Comparison of ENCODE assay signal across 18 mouse cellular contexts in the genomic region with DNA sequence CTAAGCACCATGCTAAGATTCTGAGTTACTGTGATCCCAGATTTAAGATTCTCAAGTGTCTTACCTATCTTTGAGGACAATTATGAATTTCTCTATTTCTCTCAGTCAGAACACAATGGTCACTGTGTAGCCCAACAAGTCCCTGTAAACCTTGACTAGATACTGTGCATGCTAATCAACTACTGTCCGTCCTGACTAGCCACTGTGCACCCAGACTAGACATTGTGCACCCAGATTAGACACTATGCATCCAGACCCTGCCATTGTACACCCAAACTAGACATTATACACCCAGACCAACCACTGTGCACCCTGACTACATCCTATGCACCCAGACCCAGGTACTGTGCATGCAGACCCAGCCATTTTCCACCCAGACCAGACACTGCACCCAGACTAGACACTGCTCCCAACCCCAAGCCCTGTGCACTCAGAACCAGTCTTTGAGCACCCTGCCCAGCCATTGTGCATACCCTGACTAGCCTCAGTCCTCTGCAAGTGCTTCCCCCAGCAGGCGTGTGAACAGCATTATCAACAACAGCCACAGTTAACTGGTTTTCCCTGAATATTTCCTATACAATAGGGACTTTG.
DNase-seq lines count a peak whose midpoint lies in the region; ATAC-seq and TF ChIP-seq lines count a peak whose summit lies in the region.
"Had no signal": no experiment of that assay in that cellular context is flagged by ENCODE, and none has a peak within 500 bp of the region (broad histone marks: within the 10 kb centered on the region; RNA-seq: fewer than 3 reads in every experiment).

No protein-coding gene starts in this region.

- no peak for DNase-seq in forebrain, embryonic 11.5 days (ENCODE audit: low spot score)
- DNase-seq in kidney, postnatal 25 days, result no peak
- no peak for DNase-seq in midbrain, embryonic 11.5 days (ENCODE audit: low spot score, missing footprints)
- DNase-seq in midbrain, embryonic 14.5 days, result no peak
- DNase-seq in hindbrain, postnatal 0 days (ENCODE audit: low spot score), result no peak
- no peak for DNase-seq in heart, postnatal 10 days
- DNase-seq: gastrocnemius, postnatal 25 days; heart, adult 2 months; heart, postnatal 36 days; layer of hippocampus, adult 9-11 months; liver; right cerebral cortex, postnatal 14 days had no signal

- WGBS in forebrain, embryonic 13.5 days, result 80% methylated on average over 2 of the region's 2 CpGs
- WGBS in forebrain, embryonic 11.5 days, result 78% methylated on average over 2 of the region's 2 CpGs
- WGBS in kidney, embryonic 16.5 days, result 81% methylated on average over 2 of the region's 2 CpGs
- 78% methylated on average over 2 of the region's 2 CpGs for WGBS in midbrain, embryonic 11.5 days
- 82% methylated on average over 2 of the region's 2 CpGs for WGBS in midbrain, embryonic 14.5 days
- WGBS in hindbrain, postnatal 0 days, result 89% methylated on average over 2 of the region's 2 CpGs

- ATAC-seq in forebrain, embryonic 13.5 days, result peak; percentile 36; the same call in 1 of the 2 replicates
- ATAC-seq in forebrain, embryonic 11.5 days (replicated peaks; ENCODE audit: low FRiP score), result no peak
- ATAC-seq in kidney, embryonic 16.5 days (ENCODE audit: low FRiP score, low TSS enrichment), result peak; percentile 53; the same call in 1 of the 2 replicates
- peak; percentile 51 for ATAC-seq in midbrain, embryonic 11.5 days (ENCODE audit: low FRiP score)
- ATAC-seq in midbrain, embryonic 14.5 days (ENCODE audit: low FRiP score, low TSS enrichment), result no peak
- peak; percentile 32; the same call in 1 of the 2 replicates for ATAC-seq in hindbrain, postnatal 0 days

- no peaks in the 10 kb centered on the region for H3K27me3 ChIP-seq in forebrain, embryonic 13.5 days
- no peaks in the 10 kb centered on the region for H3K27me3 ChIP-seq in forebrain, embryonic 11.5 days (ENCODE audit: control insufficient read depth, insufficient read depth, low read length)
- no peaks in the 10 kb centered on the region for H3K27me3 ChIP-seq in kidney, embryonic 16.5 days (ENCODE audit: insufficient read depth, low read length)
- no peaks in the 10 kb centered on the region for H3K27me3 ChIP-seq in midbrain, embryonic 11.5 days (ENCODE audit: control insufficient read depth, insufficient read depth, low read length)
- H3K27me3 ChIP-seq in midbrain, embryonic 14.5 days (ENCODE audit: control insufficient read depth, insufficient read depth, low read length), result no peaks in the 10 kb centered on the region
- no peaks in the 10 kb centered on the region for H3K27me3 ChIP-seq in hindbrain, postnatal 0 days (ENCODE audit: insufficient read depth, low read length)
- H3K27me3 ChIP-seq: embryonic facial prominence, embryonic 15.5 days; heart, embryonic 13.5 days; liver, embryonic 15.5 days had no signal

- H3K4me3 ChIP-seq in forebrain, embryonic 13.5 days, result no peak overlapping the region
- H3K4me3 ChIP-seq in forebrain, embryonic 11.5 days (ENCODE audit: low read depth, low read length), result no peak overlapping the region
- no peak overlapping the region for H3K4me3 ChIP-seq in kidney, embryonic 16.5 days (ENCODE audit: low read length)
- no peak overlapping the region for H3K4me3 ChIP-seq in midbrain, embryonic 11.5 days (ENCODE audit: low read depth, low read length)
- H3K4me3 ChIP-seq in midbrain, embryonic 14.5 days (replicated peaks; ENCODE audit: low read depth, low read length), result no peak overlapping the region
- H3K4me3 ChIP-seq in hindbrain, postnatal 0 days (ENCODE audit: low read length), result no peak overlapping the region
- H3K4me3 ChIP-seq: embryonic facial prominence, embryonic 15.5 days; heart, adult 2 months; heart, embryonic 13.5 days; left cerebral cortex, adult 2 months; liver, embryonic 15.5 days had no signal

- no peak for TF ChIP-seq CTCF in hindbrain, postnatal 0 days (IDR thresholded peaks at IDR 0.05; ENCODE audit: low read depth)

- H3K4me1 ChIP-seq in forebrain, embryonic 13.5 days, result no peaks in the 10 kb centered on the region
- H3K4me1 ChIP-seq in forebrain, embryonic 11.5 days (replicated peaks; ENCODE audit: control insufficient read depth, insufficient read depth, low read length), result no peaks in the 10 kb centered on the region
- peaks cover 9% of the 10 kb centered on the region for H3K4me1 ChIP-seq in kidney, embryonic 16.5 days (ENCODE audit: insufficient read depth, low read length)
- H3K4me1 ChIP-seq in midbrain, embryonic 11.5 days (ENCODE audit: control insufficient read depth, insufficient read depth, low read length), result no peaks in the 10 kb centered on the region
- H3K4me1 ChIP-seq in midbrain, embryonic 14.5 days (ENCODE audit: control insufficient read depth, insufficient read depth, low read length), result no peaks in the 10 kb centered on the region
- no peaks in the 10 kb centered on the region for H3K4me1 ChIP-seq in hindbrain, postnatal 0 days (ENCODE audit: insufficient read depth, low read length)
- H3K4me1 ChIP-seq: heart, embryonic 13.5 days; liver, embryonic 15.5 days had no signal

- H3K9me3 ChIP-seq in forebrain, embryonic 13.5 days (replicated peaks), result no peaks in the 10 kb centered on the region
- H3K9me3 ChIP-seq in forebrain, embryonic 11.5 days (ENCODE audit: control insufficient read depth, low read length), result no peaks in the 10 kb centered on the region
- H3K9me3 ChIP-seq in kidney, embryonic 16.5 days (ENCODE audit: low read length), result no peaks in the 10 kb centered on the region
- H3K9me3 ChIP-seq in midbrain, embryonic 11.5 days (ENCODE audit: control insufficient read depth, low read length), result no peaks in the 10 kb centered on the region
- no peaks in the 10 kb centered on the region for H3K9me3 ChIP-seq in midbrain, embryonic 14.5 days (ENCODE audit: control insufficient read depth, low read length)
- H3K9me3 ChIP-seq in hindbrain, postnatal 0 days (ENCODE audit: low read length), result no peaks in the 10 kb centered on the region
- H3K9me3 ChIP-seq: embryonic facial prominence, embryonic 15.5 days; heart, embryonic 13.5 days; liver, embryonic 15.5 days had no signal

- H3K4me2 ChIP-seq in forebrain, embryonic 13.5 days, result no peak overlapping the region
- H3K4me2 ChIP-seq in forebrain, embryonic 11.5 days (ENCODE audit: low read depth, low read length, severe bottlenecking), result no peak overlapping the region
- H3K4me2 ChIP-seq in kidney, embryonic 16.5 days (replicated peaks; ENCODE audit: low read depth, low read length), result no peak overlapping the region
- H3K4me2 ChIP-seq in midbrain, embryonic 11.5 days, result no peak overlapping the region
- H3K4me2 ChIP-seq in midbrain, embryonic 14.5 days (ENCODE audit: low read length), result no peak overlapping the region
- no peak overlapping the region for H3K4me2 ChIP-seq in hindbrain, postnatal 0 days (ENCODE audit: low read depth, low read length)
- H3K4me2 ChIP-seq: embryonic facial prominence, embryonic 15.5 days; liver, embryonic 15.5 days had no signal

- intact Hi-C loops in heart, postnatal 10 days (cut with DNase I), result loop anchor here (1.0 to 5.0 kb wide), 3 partner anchors 300 to 610 kb away; no protein-coding TSS in a partner anchor

- H3K36me3 ChIP-seq in forebrain, embryonic 13.5 days (ENCODE audit: poor library complexity, severe bottlenecking), result no peaks in the 10 kb centered on the region
- H3K36me3 ChIP-seq in forebrain, embryonic 11.5 days (ENCODE audit: control insufficient read depth, insufficient read depth, low read length), result no peaks in the 10 kb centered on the region
- no peaks in the 10 kb centered on the region for H3K36me3 ChIP-seq in kidney, embryonic 16.5 days (ENCODE audit: insufficient read depth, low read length)
- H3K36me3 ChIP-seq in midbrain, embryonic 11.5 days (ENCODE audit: control insufficient read depth, insufficient read depth, low read length), result no peaks in the 10 kb centered on the region
- no peaks in the 10 kb centered on the region for H3K36me3 ChIP-seq in midbrain, embryonic 14.5 days (ENCODE audit: control insufficient read depth, insufficient read depth, low read length)
- H3K36me3 ChIP-seq in hindbrain, postnatal 0 days (ENCODE audit: insufficient read depth, low read length), result no peaks in the 10 kb centered on the region
- H3K36me3 ChIP-seq: embryonic facial prominence, embryonic 15.5 days; heart, embryonic 13.5 days; liver, embryonic 15.5 days had no signal

- no peak overlapping the region for H3K27ac ChIP-seq in forebrain, embryonic 13.5 days
- H3K27ac ChIP-seq in forebrain, embryonic 11.5 days (ENCODE audit: low read depth, low read length), result no peak overlapping the region
- H3K27ac ChIP-seq in kidney, embryonic 16.5 days (ENCODE audit: low read length), result no peak overlapping the region
- H3K27ac ChIP-seq in midbrain, embryonic 11.5 days (ENCODE audit: low read depth, low read length), result no peak overlapping the region
- H3K27ac ChIP-seq in midbrain, embryonic 14.5 days (replicated peaks; ENCODE audit: low read depth, low read length), result no peak overlapping the region
- H3K27ac ChIP-seq in hindbrain, postnatal 0 days, result no peak overlapping the region
- H3K27ac ChIP-seq: embryonic facial prominence, embryonic 15.5 days; heart, adult 2 months; heart, embryonic 13.5 days; left cerebral cortex, adult 2 months; liver, embryonic 15.5 days had no signal

- no peak overlapping the region for H3K9ac ChIP-seq in forebrain, embryonic 13.5 days
- H3K9ac ChIP-seq in forebrain, embryonic 11.5 days (ENCODE audit: low read length), result no peak overlapping the region
- no peak overlapping the region for H3K9ac ChIP-seq in kidney, embryonic 16.5 days (replicated peaks; ENCODE audit: low read length)
- H3K9ac ChIP-seq in midbrain, embryonic 11.5 days (ENCODE audit: low read length), result no peak overlapping the region
- no peak overlapping the region for H3K9ac ChIP-seq in midbrain, embryonic 14.5 days (replicated peaks; ENCODE audit: low read length)
- no peak overlapping the region for H3K9ac ChIP-seq in hindbrain, postnatal 0 days (replicated peaks; ENCODE audit: low read length)
- H3K9ac ChIP-seq: embryonic facial prominence, embryonic 15.5 days; heart, embryonic 13.5 days; liver, embryonic 15.5 days had no signal

Comparison
In these comparisons a context has a peak if more than half of its experiments do, and no peak if none do; other contexts are left out.
1. ATAC-seq: peak in forebrain, embryonic 13.5 days (single experiment), kidney, embryonic 16.5 days (single experiment), midbrain, embryonic 11.5 days (single experiment) and hindbrain, postnatal 0 days (single experiment); none in forebrain, embryonic 11.5 days (single experiment) and midbrain, embryonic 14.5 days (single experiment).